Comparison of ENCODE assay signal across 8 mouse cellular contexts in genomic region chr2:18055929-18056785, GRCm38 (mm10). TPM values are rescaled to one million over a fixed set of nuclear protein-coding genes. Genes with fewer than 3 reads are reported as not detected.
A peak's percentile ranks its signal among the peaks of the same experiment; 100 is the strongest.
DNase-seq lines count a peak whose midpoint lies in the region; ATAC-seq lines count a peak whose summit lies in the region.

No protein-coding gene starts in this region.

- H3K36me3 ChIP-seq in intestine, embryonic 16.5 days (ENCODE audit: control insufficient read depth, insufficient read depth, low read length) = no peaks in the 10 kb centered on the region
- H3K36me3 ChIP-seq in limb, embryonic 10.5 days = no peaks in the 10 kb centered on the region
- no peaks in the 10 kb centered on the region for H3K36me3 ChIP-seq in midbrain, embryonic 11.5 days (ENCODE audit: control insufficient read depth, insufficient read depth, low read length)

- peak overlapping the region; percentile 100 for H3K27ac ChIP-seq in intestine, embryonic 16.5 days (ENCODE audit: low read length)
- H3K27ac ChIP-seq in limb, embryonic 10.5 days = peak overlapping the region; percentile 98
- H3K27ac ChIP-seq in midbrain, embryonic 11.5 days (ENCODE audit: low read depth, low read length) = peak overlapping the region; percentile 100

- intact Hi-C loops in gastrocnemius, postnatal 36 days (cut with DNase I) = no loop called here

- no peaks in the 10 kb centered on the region for H3K27me3 ChIP-seq in intestine, embryonic 16.5 days (replicated peaks; ENCODE audit: control insufficient read depth, insufficient read depth, low read length)
- H3K27me3 ChIP-seq in limb, embryonic 10.5 days (ENCODE audit: low read depth, poor library complexity, severe bottlenecking) = no peaks in the 10 kb centered on the region
- no peaks in the 10 kb centered on the region for H3K27me3 ChIP-seq in midbrain, embryonic 11.5 days (ENCODE audit: control insufficient read depth, insufficient read depth, low read length)

- H3K4me3 ChIP-seq in intestine, embryonic 16.5 days (ENCODE audit: low read length) = peak overlapping the region; percentile 62
- H3K4me3 ChIP-seq in limb, embryonic 10.5 days = peak overlapping the region; percentile 63
- H3K4me3 ChIP-seq in midbrain, embryonic 11.5 days (ENCODE audit: low read depth, low read length) = peak overlapping the region; percentile 68

- DNase-seq in adrenal gland, adult (ENCODE audit: inconsistent age in 2 of 2, low spot score in 1 of 2) = peak; percentile 97 to 99
- DNase-seq in adrenal gland, postnatal 25 days = no peak
- DNase-seq in embryo, embryonic 10 days (ENCODE audit: low spot score) = peak; percentile 95
- DNase-seq in gastrocnemius, postnatal 36 days = peak; percentile 92 to 96
- peak; percentile 99 for DNase-seq in limb, embryonic 10.5 days (ENCODE audit: low spot score)
- peak; percentile 100 for DNase-seq in midbrain, embryonic 11.5 days (ENCODE audit: low spot score, missing footprints)
- DNase-seq in skeletal muscle tissue, adult 2 months (ENCODE audit: low read depth, low spot score) = peak; percentile 93

- 0 out of 2 replicates have a peak, but pooled peaks cover 3% of the 10 kb centered on the region for H3K4me1 ChIP-seq in intestine, embryonic 16.5 days (ENCODE audit: control insufficient read depth, insufficient read depth, low read length)
- peaks cover 49% of the 10 kb centered on the region for H3K4me1 ChIP-seq in limb, embryonic 10.5 days
- H3K4me1 ChIP-seq in midbrain, embryonic 11.5 days (ENCODE audit: control insufficient read depth, insufficient read depth, low read length) = peaks cover 43% of the 10 kb centered on the region

- peak; percentile 91 for ATAC-seq in intestine, embryonic 16.5 days
- ATAC-seq in midbrain, embryonic 11.5 days (ENCODE audit: low FRiP score) = peak; percentile 92

- H3K4me2 ChIP-seq in intestine, embryonic 16.5 days (ENCODE audit: low read depth, low read length) = peak overlapping the region; percentile 92
- H3K4me2 ChIP-seq in midbrain, embryonic 11.5 days = peak overlapping the region; percentile 95

- WGBS in intestine, embryonic 16.5 days = under 1% methylated on average over 51 of the region's 66 CpGs
- under 1% methylated on average over 58 of the region's 66 CpGs for WGBS in limb, embryonic 10.5 days
- WGBS in midbrain, embryonic 11.5 days = under 1% methylated on average over 48 of the region's 66 CpGs

- no peaks in the 10 kb centered on the region for H3K9me3 ChIP-seq in intestine, embryonic 16.5 days (ENCODE audit: control insufficient read depth, low read length)
- no peaks in the 10 kb centered on the region for H3K9me3 ChIP-seq in limb, embryonic 10.5 days (replicated peaks)
- no peaks in the 10 kb centered on the region for H3K9me3 ChIP-seq in midbrain, embryonic 11.5 days (ENCODE audit: control insufficient read depth, low read length)

- H3K9ac ChIP-seq in intestine, embryonic 16.5 days (ENCODE audit: low read depth, low read length) = peak overlapping the region; percentile 94
- H3K9ac ChIP-seq in midbrain, embryonic 11.5 days (ENCODE audit: low read length) = peak overlapping the region; percentile 100

RNA-seq across cellular contexts. Expression of gene Mllt10, which starts 1.1 kb away (rescaled TPM):
- total RNA-seq in adrenal gland, postnatal 25 days (2021) = 59.0 and 68.1 TPM in 2 replicates
- total RNA-seq in gastrocnemius, postnatal 36 days (2021) = 10 to 100 TPM; 15.6 to 21.9 TPM
- 45.4 and 47.2 TPM in 2 replicates for polyA plus RNA-seq in intestine, embryonic 16.5 days (2015; fragmentation: Nextera tagmentation; extraction: Ambion mirVana)
- polyA plus RNA-seq in limb, embryonic 10.5 days (2016; fragmentation: Nextera tagmentation; extraction: Ambion mirVana) = 56.9 and 65.3 TPM in 2 replicates
- 54.1 and 57.2 TPM in 2 replicates for polyA plus RNA-seq in midbrain, embryonic 11.5 days (2014; fragmentation: Nextera tagmentation; extraction: Ambion mirVana)

RNA-seq across cellular contexts. Expression of gene Skida1, which starts 7.3 kb away (rescaled TPM):
- total RNA-seq in adrenal gland, postnatal 25 days (2021) = 4.2 and 5.4 TPM in 2 replicates
- total RNA-seq in gastrocnemius, postnatal 36 days (2021) = under 1 TPM; 0.18 to 0.25 TPM
- 2.0 and 2.7 TPM in 2 replicates for polyA plus RNA-seq in intestine, embryonic 16.5 days (2015; fragmentation: Nextera tagmentation; extraction: Ambion mirVana)
- 7.0 and 11.5 TPM in 2 replicates for polyA plus RNA-seq in limb, embryonic 10.5 days (2016; fragmentation: Nextera tagmentation; extraction: Ambion mirVana)
- polyA plus RNA-seq in midbrain, embryonic 11.5 days (2014; fragmentation: Nextera tagmentation; extraction: Ambion mirVana) = 22.9 and 23.4 TPM in 2 replicates

RNA-seq across cellular contexts. Expression of gene A930004D18Rik, which starts 18.6 kb away (rescaled TPM):
- 2.1 and 3.7 TPM in 2 replicates for total RNA-seq in adrenal gland, postnatal 25 days (2021)
- under 1 TPM; 0.17 to 0.20 TPM for total RNA-seq in gastrocnemius, postnatal 36 days (2021)
- polyA plus RNA-seq in intestine, embryonic 16.5 days (2015; fragmentation: Nextera tagmentation; extraction: Ambion mirVana) = 9.8 and 11.5 TPM in 2 replicates
- 11.5 and 11.6 TPM in 2 replicates for polyA plus RNA-seq in limb, embryonic 10.5 days (2016; fragmentation: Nextera tagmentation; extraction: Ambion mirVana)
- polyA plus RNA-seq in midbrain, embryonic 11.5 days (2014; fragmentation: Nextera tagmentation; extraction: Ambion mirVana) = 10.5 and 11.6 TPM in 2 replicates

RNA-seq across cellular contexts. Expression of gene H2al2a, which starts 59.4 kb away (rescaled TPM):
- not detected in 2 replicates for total RNA-seq in adrenal gland, postnatal 25 days (2021)
- total RNA-seq in gastrocnemius, postnatal 36 days (2021) = not detected
- polyA plus RNA-seq in intestine, embryonic 16.5 days (2015; fragmentation: Nextera tagmentation; extraction: Ambion mirVana) = not detected in 2 replicates
- not detected in 2 replicates for polyA plus RNA-seq in limb, embryonic 10.5 days (2016; fragmentation: Nextera tagmentation; extraction: Ambion mirVana)
- polyA plus RNA-seq in midbrain, embryonic 11.5 days (2014; fragmentation: Nextera tagmentation; extraction: Ambion mirVana) = not detected in 2 replicates
